Mouse (Mus musculus): ENCODE results near the gene Vta1. TPM values are rescaled to one million over a fixed set of nuclear protein-coding genes. Genes with fewer than 3 reads are reported as not detected.

Vta1 gene
- 129 TPM for polyA plus RNA-seq (2017; shearing (Covaris generic))

DNA sequence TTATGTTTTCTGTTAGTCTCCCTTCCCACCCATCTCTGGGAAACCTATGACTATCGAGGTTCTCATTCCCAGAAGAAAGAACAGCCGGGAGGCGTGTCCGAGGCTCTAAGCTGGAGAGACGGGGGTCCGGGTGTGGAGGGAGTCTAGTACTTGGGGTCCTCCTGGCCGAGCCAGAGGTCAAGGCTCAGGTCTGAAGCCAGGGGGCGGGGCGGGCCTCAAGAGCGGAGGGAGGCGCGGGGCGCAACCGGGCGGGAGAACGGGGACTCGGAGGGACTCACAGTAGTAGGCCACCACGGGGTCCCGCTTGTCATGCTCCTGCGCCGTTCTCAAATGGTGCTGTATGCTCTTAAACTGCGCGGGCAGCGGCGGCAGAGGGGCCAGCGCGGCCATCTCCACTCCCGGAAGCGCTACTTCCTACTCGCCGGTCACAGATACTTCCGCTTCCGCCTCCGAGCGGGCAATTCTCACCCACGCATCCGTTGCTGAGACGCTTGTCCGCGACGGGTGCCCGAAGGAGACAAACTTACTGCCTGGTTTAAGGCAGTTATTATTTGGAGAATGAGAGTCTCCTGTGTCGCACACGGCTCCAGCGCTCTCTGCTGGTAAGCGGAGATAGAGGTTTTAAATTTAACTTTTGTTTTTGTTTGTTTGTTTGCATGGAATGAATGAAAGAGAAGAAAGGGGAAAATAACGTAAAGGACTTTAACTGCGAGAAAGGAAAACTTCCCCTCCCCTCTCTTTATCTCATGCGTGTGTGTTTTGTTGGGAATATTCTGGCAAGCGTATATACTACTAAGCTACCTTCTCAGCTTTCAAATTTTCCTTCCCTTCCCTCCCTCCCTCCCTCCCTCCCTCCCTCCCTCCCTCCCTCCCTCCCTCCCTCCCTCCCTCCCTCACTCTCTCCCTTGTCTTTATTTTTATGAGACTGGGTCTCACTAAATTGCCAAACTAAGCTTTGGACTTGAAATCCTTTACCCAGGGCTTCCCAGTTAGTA, at the start of gene Vta1, which contains the start of gene Nmbr:
Vta1 (minus strand) TSS at position 489 of the 995 bp plus-strand sequence.
Nmbr (plus strand) TSS at position 520 of the 995 bp plus-strand sequence.

DNA sequence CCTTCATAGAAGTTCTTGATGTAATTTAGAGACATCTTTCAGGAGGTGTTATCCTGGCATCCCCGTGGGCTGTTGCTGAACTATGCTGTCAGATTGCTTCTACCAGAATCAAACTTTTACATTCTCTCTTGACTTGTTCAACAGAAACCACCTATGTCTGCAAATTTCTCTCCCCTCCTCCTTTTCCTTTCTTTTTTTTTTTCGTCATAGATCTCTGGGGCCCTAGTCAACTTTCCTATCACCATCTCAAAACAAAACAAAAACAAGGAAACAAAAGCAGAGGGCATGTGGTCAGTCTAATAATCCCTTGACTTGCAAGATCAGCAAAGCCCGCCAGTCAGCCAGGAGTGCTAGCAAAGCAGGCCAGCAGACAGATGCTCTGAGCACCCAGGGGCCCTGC, 12.8 kb upstream of the Vta1 start, which contains the start of gene Gje1:
Gje1 (minus strand) TSS at position 101 of the 400 bp plus-strand sequence.

Other genes with a start within 250 kb of the Vta1 start
- gene Adgrg6, start 159.9 kb downstream of the Vta1 start, polyA plus RNA-seq (2017; shearing (Covaris generic)), result not detected
- gene Nmbr, start within 50 bp of the Vta1 start, polyA plus RNA-seq (2017; shearing (Covaris generic)), result not detected
- not detected for gene Gje1, start 12.7 kb upstream of the Vta1 start, polyA plus RNA-seq (2017; shearing (Covaris generic))

All from CD4-positive, CD25-positive, alpha-beta regulatory T cell, adult 9 weeks (primary cell).